Mouse (Mus musculus): ENCODE data around the gene Gm8947. TPM values are rescaled to one million over a fixed set of nuclear protein-coding genes. Genes with fewer than 3 reads are reported as not detected.

The Gm8947 gene
- polyA plus RNA-seq, 2 experiments = 0.92 to 1.2 TPM

DNA sequence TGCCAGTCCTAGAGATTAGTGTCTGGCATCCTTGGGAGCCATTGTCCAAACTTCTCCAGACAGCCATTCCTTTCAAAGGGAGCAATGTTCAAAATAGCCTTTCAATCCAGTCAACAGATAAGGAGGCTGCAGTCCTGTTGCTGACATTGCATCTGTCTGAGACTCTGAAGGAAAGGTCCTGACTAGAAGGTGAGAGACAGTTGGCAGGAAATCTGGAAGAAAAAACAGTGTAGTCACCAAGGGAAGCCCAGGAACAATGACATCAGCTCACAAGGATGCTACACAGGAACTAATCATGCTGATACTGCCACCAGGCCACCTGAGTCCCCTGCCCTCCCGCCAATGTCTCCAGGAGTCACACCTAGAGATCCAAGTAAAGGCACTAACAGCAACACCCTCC, 31.2 kb downstream of the Gm8947 start:
- Histone ChIP-seq H3K36me3 (replicated peaks; ENCODE audit: control insufficient read depth, insufficient read depth, low read depth) (no peaks in the 10 kb centered on the region), H3K4me3 (ENCODE audit: insufficient read depth in 1 of 2, low read depth in 2 of 2, low read length in 2 of 2) (no peak overlapping the region), H3K9me3 (ENCODE audit: control insufficient read depth, low read length) (no peaks in the 10 kb centered on the region), H3K27ac (no peak overlapping the region), H3K4me1 (replicated peaks; ENCODE audit: control insufficient read depth in 2 of 2, insufficient read depth in 2 of 2, low read length in 1 of 2) (no peaks in the 10 kb centered on the region), H3K4me2 (ENCODE audit: low read depth) (no peak overlapping the region), H3K9ac (replicated peaks) (no peak overlapping the region), H3K27me3 (ENCODE audit: control insufficient read depth, insufficient read depth, low read length) (no peaks in the 10 kb centered on the region)
- no peak for DNase-seq (ENCODE audit: low read depth in 3 of 3, low spot score in 3 of 3)
- WGBS (ENCODE audit: insufficient replicate concordance) = 73% methylated on average over 1 of the region's 1 CpGs
- TF ChIP-seq CTCF (IDR thresholded peaks at IDR 0.05; ENCODE audit: low read depth) = no peak
- TF ChIP-seq EP300 (IDR thresholded peaks at IDR 0.05; ENCODE audit: low read depth) = no peak
- no peak for ATAC-seq (ENCODE audit: insufficient read depth)

DNA sequence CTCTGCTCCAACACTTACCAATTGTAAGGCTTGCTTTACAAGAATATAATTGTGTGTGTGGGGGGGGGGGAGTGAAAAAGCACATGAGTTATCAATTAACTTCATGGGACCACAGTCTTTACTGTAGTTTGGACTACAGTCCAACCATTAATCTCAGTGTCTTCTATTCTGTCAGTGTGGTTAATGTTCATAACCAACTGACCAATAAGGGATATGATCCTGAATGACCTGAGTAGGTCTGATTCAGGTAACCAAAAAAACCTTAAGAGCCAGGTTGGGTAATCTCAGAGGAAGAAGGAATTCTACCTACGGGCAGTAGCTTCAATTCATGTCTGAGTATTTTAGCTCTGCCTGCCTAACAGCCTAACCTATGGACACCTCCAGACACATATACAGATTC, 32.4 kb downstream of the Gm8947 start:
- Histone ChIP-seq H3K4me2 (ENCODE audit: low read depth) (no peak overlapping the region), H3K9me3 (ENCODE audit: control insufficient read depth, low read length) (no peaks in the 10 kb centered on the region), H3K36me3 (replicated peaks; ENCODE audit: control insufficient read depth, insufficient read depth, low read depth) (no peaks in the 10 kb centered on the region), H3K4me1 (replicated peaks; ENCODE audit: control insufficient read depth in 2 of 2, insufficient read depth in 2 of 2, low read length in 1 of 2) (no peaks in the 10 kb centered on the region), H3K27ac (no peak overlapping the region), H3K4me3 (ENCODE audit: insufficient read depth in 1 of 2, low read depth in 2 of 2, low read length in 2 of 2) (no peak overlapping the region), H3K27me3 (ENCODE audit: control insufficient read depth, insufficient read depth, low read length) (no peaks in the 10 kb centered on the region), H3K9ac (replicated peaks) (no peak overlapping the region)
- WGBS (ENCODE audit: insufficient replicate concordance) = 69% methylated on average over 1 of the region's 1 CpGs
- no peak for TF ChIP-seq CTCF (IDR thresholded peaks at IDR 0.05; ENCODE audit: low read depth)
- TF ChIP-seq EP300 (IDR thresholded peaks at IDR 0.05; ENCODE audit: low read depth) = no peak
- DNase-seq (ENCODE audit: low read depth in 3 of 3, low spot score in 3 of 3) = no peak
- ATAC-seq (ENCODE audit: insufficient read depth) = no peak

DNA sequence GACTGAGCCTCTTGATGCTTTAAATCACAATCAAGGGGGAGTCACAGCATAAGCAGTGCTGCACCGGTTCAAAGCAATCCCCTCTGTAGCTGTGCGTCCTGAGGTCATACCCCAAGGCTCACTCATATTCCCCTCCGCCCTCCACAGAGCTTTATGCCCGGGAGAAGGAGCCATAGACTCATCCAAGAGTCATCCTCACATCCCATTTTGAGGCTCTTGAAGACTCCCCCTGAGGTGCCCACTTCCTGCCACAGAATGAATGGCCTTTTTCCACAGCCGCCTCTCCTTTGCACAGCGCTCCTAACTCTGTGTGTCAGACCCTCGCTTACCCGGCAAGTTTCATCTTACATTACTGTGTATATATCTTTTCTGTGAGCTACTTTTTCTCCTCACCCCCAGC, 35.3 kb downstream of the Gm8947 start:
- no peak overlapping the region for H3K9ac ChIP-seq (replicated peaks)
- H3K27ac ChIP-seq = no peak overlapping the region
- no peak for ATAC-seq (ENCODE audit: insufficient read depth)
- H3K4me1 ChIP-seq (replicated peaks; ENCODE audit: control insufficient read depth in 2 of 2, insufficient read depth in 2 of 2, low read length in 1 of 2) = no peaks in the 10 kb centered on the region
- H3K9me3 ChIP-seq (ENCODE audit: control insufficient read depth, low read length) = no peaks in the 10 kb centered on the region
- DNase-seq (ENCODE audit: low read depth in 3 of 3, low spot score in 3 of 3) = no peak
- WGBS (ENCODE audit: insufficient replicate concordance) = 68% methylated on average over 8 of the region's 8 CpGs
- no peak overlapping the region for H3K4me2 ChIP-seq (ENCODE audit: low read depth)
- H3K27me3 ChIP-seq (ENCODE audit: control insufficient read depth, insufficient read depth, low read length) = no peaks in the 10 kb centered on the region
- no peak for TF ChIP-seq EP300 (IDR thresholded peaks at IDR 0.05; ENCODE audit: low read depth)
- no peak for TF ChIP-seq CTCF (IDR thresholded peaks at IDR 0.05; ENCODE audit: low read depth)
- no peak overlapping the region for H3K4me3 ChIP-seq (ENCODE audit: insufficient read depth in 1 of 2, low read depth in 2 of 2, low read length in 2 of 2)
- no peaks in the 10 kb centered on the region for H3K36me3 ChIP-seq (replicated peaks; ENCODE audit: control insufficient read depth, insufficient read depth, low read depth)

DNA sequence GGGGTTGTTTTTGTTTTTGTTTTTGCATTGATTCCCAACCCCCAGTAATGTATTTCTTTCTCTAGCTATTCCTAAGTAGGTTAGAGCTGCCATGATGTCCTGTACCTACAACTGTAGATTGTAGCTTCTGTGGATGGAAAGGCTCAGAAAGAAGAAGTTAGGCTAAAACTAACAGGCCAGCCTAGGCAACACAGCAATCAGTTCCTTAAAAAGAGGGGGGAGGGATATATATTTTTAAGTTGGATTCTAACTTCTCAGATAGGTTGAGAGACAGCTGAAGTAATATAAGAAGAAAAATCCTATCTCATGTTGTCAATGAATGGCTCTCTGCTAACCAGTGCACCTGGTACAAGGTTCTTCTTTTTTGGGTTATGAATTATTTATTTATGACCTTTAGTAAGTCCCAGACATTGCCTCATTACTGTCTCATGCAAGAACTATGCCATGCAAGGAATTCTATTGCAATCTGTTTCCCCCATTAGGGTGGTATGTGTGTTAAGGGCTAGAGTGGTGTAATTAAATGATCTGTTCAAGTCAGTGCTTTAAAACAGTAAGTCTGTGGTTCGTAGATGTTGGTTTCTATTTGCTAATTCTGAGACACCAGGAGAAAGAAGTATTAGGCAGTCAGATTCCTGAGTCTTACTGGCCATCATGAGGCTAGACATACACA, 36.3 kb downstream of the Gm8947 start:
- WGBS (ENCODE audit: insufficient replicate concordance) = 49% methylated on average over 1 of the region's 1 CpGs
- no peak for TF ChIP-seq EP300 (IDR thresholded peaks at IDR 0.05; ENCODE audit: low read depth)
- TF ChIP-seq CTCF (IDR thresholded peaks at IDR 0.05; ENCODE audit: low read depth) = no peak
- no peak for ATAC-seq (ENCODE audit: insufficient read depth)
- Histone ChIP-seq H3K9me3 (ENCODE audit: control insufficient read depth, low read length) (no peaks in the 10 kb centered on the region), H3K4me2 (ENCODE audit: low read depth) (no peak overlapping the region), H3K36me3 (replicated peaks; ENCODE audit: control insufficient read depth, insufficient read depth, low read depth) (no peaks in the 10 kb centered on the region), H3K27ac (no peak overlapping the region), H3K4me1 (replicated peaks; ENCODE audit: control insufficient read depth in 2 of 2, insufficient read depth in 2 of 2, low read length in 1 of 2) (no peaks in the 10 kb centered on the region), H3K27me3 (ENCODE audit: control insufficient read depth, insufficient read depth, low read length) (no peaks in the 10 kb centered on the region), H3K9ac (replicated peaks) (no peak overlapping the region), H3K4me3 (ENCODE audit: insufficient read depth in 1 of 2, low read depth in 2 of 2, low read length in 2 of 2) (no peak overlapping the region)
- no peak for DNase-seq (ENCODE audit: low read depth in 3 of 3, low spot score in 3 of 3)

DNA sequence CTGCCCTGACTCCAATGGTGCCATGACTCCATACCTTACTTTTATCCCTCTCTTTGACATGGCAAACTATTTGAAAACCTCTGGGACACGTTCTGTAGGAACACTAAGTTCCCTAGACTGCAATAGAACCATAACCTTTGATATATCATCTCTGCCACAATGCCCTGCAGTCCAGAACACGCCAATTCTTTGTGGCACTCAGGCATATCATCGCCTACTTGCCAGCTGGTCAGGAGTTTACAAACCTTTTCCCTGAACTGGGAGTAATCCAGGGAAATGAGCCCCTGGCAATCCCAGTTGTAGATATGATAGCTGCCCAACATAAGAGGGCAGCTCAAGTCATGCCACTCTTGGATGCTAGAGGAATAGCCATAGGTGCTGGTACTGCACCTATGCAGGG, 40.2 kb downstream of the Gm8947 start:
- H3K4me3 ChIP-seq (ENCODE audit: insufficient read depth in 1 of 2, low read depth in 2 of 2, low read length in 2 of 2) = no peak overlapping the region
- H3K27me3 ChIP-seq (ENCODE audit: control insufficient read depth, insufficient read depth, low read length) = no peaks in the 10 kb centered on the region
- DNase-seq (ENCODE audit: low read depth in 3 of 3, low spot score in 3 of 3) (no peak), ATAC-seq (ENCODE audit: insufficient read depth) (no peak)
- no peaks in the 10 kb centered on the region for H3K4me1 ChIP-seq (replicated peaks; ENCODE audit: control insufficient read depth in 2 of 2, insufficient read depth in 2 of 2, low read length in 1 of 2)
- 58% methylated on average over 3 of the region's 3 CpGs for WGBS (ENCODE audit: insufficient replicate concordance)
- H3K4me2 ChIP-seq (ENCODE audit: low read depth) = no peak overlapping the region
- no peak overlapping the region for H3K9ac ChIP-seq (replicated peaks)
- no peaks in the 10 kb centered on the region for H3K9me3 ChIP-seq (ENCODE audit: control insufficient read depth, low read length)
- no peak overlapping the region for H3K27ac ChIP-seq
- no peaks in the 10 kb centered on the region for H3K36me3 ChIP-seq (replicated peaks; ENCODE audit: control insufficient read depth, insufficient read depth, low read depth)
- TF ChIP-seq EP300 (IDR thresholded peaks at IDR 0.05; ENCODE audit: low read depth) (no peak), CTCF (IDR thresholded peaks at IDR 0.05; ENCODE audit: low read depth) (no peak)
